Mouse (Mus musculus): ENCODE measurements around the gene Chil5.
"Not testable (repeated sequence)": the region's sequence is repeated elsewhere in the genome, so short reads cannot be mapped to it uniquely, and the experiment has no call there.

The Chil5 gene

DNA sequence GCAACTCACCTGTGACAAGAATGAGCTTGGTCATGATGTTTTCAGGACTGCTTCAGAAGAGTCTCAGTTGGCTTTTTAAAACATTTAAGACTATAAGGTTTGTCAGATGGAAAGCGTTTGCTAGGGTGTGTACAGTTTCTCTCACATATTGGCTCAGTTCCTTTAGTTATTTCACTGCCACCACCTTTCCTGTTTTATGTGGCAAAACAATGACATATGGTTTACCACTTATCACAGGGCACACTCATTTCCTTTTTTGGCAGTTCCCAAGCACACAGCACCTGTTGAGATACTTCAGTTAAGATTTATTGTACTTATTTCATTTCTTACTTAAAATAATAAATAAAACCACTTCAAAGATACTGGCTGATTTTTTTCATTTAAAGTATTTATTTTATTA is at the start of gene Chil5:
Gene Chil5 (minus strand): TSS at position 34 of the 400 bp plus-strand sequence.
- DNase-seq (ENCODE audit: low read depth, low spot score), result no peak

DNA sequence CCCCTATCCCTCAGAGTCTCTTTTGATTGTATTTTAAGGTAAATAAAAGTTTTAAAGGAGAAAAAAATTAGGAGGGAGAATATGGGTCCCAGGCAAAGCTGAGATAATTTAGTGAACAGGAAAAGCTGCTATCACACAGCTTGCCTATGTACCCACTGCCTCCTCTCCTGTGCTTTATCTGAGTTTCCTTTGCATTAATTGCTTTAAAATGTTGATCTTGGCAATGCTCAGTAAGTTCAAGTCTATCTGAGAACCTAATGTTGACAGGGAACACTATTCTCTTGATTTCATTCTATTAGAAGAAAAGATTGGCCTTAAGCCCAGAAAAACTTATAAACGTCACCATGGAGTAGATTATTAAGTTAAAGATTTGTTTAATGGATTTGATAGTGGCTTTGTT is 42.2 kb upstream of the Chil5 start:
- no peak for DNase-seq (ENCODE audit: low read depth, low spot score)

DNA sequence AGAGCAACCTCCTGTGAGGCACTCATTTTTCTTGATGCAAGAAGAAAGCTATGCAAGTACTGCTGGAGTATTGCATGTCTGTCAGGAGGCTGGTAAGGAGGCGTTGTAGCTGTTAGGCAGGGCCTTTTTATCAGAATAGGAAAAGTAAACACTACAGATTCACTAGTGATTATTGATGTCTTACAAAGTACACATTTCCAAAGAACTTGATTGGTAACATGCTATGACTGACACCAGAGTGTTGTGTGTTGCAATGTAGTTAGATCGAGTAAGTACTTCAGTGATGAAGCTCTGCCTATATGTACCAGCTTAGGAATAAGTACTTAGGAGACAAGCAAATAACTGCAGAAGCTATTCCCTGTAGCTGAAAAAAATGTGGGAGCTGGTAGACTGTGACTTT is 38.4 kb upstream of the Chil5 start:
- no peak for DNase-seq (ENCODE audit: low read depth, low spot score)

DNA sequence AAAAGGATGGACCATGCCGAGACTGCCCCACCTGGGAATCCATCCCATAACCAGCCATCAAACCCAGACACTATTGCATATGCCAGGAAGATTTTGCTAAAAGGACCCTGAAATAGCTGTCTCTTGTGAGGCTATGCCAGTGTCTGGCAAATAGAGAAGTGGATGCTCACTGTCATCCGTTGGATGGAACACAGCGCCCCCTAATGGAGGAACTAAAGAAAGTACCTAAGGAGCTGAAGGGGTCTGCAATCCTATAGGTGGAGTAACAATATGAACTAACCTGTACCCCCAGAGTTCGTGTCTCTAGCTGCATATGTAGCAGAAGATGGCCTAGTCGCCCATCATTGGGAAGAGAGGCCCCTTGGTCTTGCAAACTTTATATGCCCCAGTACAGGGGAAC is 35.1 kb upstream of the Chil5 start:
- peak; percentile 3 for DNase-seq (ENCODE audit: low read depth, low spot score)

DNA sequence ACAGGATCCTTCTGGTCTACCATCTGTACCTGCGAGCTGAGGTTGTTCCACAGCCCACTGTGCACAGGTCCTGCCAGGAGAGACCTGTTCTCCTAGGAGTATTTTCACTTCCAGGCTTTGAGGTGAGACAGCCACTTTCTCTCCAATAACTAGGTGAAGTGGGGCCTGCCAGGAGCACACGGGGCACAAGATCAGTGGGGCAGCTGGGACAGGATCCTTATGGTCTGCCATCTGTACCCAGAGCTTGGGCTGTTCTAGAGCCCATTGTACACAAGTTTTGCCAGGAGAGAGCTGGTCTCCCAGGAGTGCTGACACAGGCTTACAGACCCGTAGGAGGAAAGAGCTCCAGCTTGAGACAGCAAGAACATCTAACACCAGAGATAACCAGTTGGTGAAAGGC is 25.4 kb upstream of the Chil5 start:
- DNase-seq (ENCODE audit: low read depth, low spot score), result no peak

DNA sequence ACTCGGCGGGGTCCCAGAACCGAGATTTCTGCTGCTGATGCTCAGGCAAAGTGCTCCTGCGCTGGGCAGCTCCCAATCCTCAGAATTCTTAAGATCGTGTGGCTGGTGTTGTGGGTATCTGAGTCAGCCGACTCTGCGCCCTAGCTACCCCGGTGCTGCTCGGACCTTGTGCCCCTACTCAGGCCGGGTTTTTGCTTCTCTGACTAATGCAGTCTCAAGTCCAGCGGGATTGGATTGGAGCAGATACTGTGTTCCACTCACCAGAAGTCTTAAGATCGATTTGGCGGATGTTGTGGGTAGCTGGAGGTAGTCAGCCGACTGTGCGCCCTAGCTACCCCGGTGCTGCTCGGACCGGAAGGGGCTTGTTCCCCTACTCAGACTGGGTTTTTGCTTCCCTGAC is 19.3 kb upstream of the Chil5 start:
- DNase-seq (ENCODE audit: low read depth, low spot score), result peak; percentile 28

DNA sequence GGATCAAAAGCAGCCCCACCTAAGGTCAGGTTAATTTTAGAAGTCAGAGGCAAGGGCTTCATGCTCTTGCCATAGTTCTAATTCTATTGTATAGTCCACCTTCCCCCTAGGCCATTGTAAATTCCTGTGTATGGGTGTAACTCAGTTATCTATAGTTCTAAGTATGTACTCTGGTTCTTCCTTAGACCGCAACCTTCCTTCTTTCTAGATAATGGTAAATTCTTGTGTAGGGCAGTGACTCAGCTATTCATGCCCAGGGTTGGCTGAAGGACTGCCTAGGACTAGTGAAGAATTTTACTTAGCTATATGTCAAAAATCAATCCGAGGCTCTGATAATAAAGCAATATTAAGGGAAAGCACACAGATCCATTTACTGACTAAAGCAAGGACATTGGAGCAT is 7.7 kb upstream of the Chil5 start:
- no peak for DNase-seq (ENCODE audit: low read depth, low spot score)

DNA sequence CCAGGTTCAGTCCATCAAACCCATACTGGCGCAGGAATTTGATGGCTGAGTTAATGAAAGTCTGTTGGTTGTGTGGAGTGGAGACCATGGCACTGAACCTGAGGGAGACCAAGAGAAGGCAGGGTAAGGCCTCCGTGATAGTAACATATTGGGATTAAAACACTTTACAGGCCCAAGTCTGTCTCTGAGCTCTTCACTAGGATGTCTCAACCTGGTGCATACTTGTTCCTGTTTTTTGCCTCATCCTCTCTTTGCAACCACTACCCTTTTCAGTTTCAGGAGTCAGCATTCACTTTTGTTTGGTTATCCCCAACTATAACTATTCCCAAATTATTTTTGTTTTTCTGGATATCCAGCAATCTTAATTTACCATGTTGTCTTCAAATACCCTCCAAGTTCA is 8.5 kb downstream of the Chil5 start:
- DNase-seq (ENCODE audit: low read depth, low spot score), result no peak

DNA sequence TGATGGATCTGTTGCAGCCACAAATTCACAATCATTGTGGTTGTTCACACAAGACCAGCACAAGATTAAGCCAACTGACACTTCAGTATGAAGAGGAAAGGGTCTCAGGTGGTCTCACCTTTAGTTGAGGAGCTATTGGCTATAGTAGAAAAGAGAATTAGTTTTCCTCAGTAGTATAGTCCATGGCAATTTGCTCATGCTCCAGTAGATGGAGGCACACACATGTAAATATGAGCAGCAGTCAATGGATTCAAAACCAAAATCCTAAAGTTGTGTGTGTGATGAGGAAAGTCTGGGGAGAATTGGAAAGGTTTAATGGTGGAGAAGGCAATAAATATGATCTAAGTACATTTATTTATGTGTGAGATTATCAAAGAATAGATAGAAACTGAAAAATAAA is 10.8 kb downstream of the Chil5 start:
- DNase-seq (ENCODE audit: low read depth, low spot score), result no peak

DNA sequence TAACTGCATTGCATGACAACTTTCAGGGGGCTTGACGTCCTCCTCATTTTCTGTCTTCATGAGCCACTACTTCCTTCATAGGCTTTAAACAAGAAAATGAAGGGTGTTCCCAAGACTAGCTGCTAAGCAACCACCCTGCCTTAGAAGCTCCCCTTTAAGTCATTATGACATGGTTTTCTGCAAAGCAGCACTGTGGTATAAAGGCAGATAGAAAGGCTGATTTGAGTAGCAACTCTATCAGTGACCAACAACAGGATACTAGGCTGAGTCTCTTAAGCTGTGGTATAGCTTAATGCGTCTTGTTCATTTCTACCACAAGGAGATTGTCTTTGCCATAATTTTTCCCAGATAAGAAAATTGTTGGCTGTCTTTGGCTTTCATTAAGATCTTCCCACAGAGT is 18.1 kb downstream of the Chil5 start, which contains the start of gene Pifo:
Gene Pifo (minus strand): TSS at position 101 of the 400 bp plus-strand sequence.
- no peak for DNase-seq (ENCODE audit: low read depth, low spot score)

DNA sequence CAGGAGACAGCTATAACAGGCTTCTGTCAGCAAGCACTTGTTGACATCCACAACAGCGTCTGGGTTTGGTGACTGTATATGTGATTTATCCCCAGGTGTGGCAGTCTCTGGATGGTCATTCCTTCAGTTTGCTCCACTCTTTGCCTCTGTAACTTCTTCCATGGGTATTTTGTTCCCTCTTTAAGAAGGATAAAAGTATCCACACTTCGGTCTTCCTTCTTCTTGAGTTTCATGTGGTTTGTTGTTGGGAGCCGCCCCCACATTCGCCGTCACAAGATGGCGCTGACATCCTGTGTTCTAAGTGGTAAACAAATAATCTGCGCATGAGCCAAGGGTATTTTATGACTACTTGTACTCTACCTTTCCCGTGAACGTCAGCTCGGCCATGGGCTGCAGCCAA is 29.3 kb downstream of the Chil5 start:
- not testable (repeated sequence) for DNase-seq (ENCODE audit: low read depth, low spot score)

DNA sequence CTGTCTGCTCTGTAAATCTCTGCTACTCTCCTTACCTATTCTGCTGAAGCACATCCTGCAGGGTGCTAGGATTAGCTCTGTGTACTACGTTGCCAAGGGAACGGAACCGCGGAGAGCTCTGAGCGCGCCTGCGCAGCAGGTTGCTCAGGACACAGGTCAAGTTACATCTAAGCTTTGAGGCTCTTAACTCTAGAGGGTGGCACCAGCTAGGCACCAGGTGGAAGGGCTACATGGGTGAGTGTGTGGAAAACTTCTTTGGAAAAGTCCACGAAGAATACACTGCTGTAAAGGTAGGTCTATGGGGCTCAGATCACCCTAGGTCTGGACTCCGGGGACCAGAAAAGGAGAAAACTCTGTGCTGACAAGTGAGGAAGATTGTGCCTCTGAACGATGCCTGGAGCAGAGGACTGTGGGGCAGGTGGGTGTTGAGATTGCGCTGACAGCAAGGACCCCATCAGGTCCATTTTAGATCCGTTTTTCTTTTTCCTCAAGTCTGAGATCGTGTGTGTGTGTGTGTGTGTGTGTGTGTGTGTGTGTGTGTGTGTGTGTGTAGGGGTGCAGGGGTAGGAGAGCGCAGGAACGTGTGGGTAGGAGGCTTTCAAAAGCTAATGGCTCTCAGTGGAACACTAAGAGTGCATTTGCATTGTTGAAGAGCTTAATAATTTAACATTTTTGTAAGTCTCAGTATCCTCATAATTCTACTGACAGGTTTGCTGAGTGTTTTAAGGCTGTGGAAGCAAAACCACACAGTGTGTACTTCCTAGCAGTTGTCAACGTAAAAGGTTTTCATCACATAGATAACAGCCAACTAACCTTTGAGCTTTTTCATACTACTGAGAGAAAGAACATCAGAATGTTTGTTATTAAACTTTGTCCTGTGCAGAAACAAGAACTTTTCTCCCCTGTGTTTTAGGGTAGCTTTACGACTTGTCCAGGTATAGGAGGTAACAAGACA is 30.9 kb downstream of the Chil5 start:
- DNase-seq (ENCODE audit: low read depth, low spot score), result peak; percentile 73

DNA sequence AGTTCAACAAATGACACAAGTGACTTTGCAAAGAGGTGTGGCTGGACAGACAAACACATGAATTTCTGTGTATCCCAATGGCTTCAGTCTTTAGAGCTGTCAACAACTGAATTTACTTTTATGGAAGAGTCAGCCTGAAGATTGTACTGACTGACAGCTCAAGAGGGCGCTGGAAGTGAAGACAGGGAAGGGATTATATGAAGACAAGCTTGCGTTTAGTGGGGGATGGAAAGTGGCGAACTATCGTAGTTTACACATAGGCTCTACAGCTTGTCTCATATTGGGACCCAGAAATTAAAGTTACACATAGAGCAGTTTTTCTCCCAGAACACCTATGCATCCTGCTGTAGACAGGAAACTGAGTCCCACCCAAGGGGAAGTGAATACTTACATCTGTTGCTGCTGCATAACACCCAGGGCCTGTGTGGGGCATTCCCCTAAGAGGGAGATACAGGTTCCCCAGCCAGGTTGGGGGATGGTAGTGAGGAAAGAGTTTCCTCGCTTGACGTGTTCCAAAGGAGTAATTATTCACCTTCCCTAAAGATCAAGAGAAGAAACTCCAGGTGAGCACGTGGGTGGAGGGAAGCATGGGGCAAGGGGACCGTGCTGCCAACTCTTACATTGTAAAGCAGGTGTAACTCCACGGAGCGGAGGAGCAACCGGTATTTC is 31.8 kb downstream of the Chil5 start:
- no peak for DNase-seq (ENCODE audit: low read depth, low spot score)

DNA sequence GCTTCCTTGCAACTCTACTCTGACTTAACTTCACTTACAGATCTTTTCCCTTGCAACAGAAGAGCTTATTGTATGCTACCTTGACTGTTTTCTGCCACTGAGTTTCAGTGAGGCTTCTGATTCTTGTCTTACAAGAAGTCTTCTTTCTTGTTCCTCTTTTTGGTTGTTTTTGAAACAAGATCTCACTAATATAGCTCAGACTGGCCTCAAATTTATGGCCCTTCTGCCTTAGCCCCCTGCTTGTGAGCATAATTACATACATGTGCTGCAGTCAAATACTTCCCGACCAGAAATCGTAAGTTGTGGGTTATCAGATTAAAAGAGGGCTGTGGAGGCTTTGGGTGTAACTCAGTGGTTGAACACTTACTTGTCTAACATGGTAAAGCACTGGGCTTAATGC is 37.9 kb downstream of the Chil5 start:
- no peak for DNase-seq (ENCODE audit: low read depth, low spot score)

DNA sequence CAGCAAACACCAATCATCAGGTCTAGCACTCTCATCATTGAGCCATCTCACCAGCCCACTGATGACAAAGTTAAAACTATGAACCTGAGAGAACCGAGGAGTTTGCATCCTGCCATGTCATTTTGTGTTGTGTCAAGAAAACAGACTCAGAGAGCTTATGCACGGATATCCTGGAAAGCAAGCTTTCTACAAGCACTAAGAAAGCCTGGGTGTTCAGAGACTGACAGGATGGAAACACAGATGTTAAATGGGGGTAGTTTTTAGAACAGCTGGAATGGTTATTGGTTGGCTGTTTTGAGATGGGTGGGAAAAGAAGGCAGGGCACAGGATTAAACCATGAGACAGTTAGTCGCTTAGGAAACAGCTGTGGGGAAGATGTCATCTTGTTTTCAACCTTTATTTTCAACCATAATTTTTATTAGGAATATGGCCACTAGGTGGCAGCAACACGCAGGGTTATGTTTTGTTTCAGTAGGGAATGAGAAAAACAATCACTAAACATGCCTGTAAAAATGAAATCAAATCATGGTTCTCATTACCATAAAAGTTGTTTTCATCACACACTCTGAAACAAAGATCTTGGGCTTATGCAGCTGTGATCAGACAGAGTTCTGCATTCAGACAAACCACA is 40.8 kb downstream of the Chil5 start:
- no peak for DNase-seq (ENCODE audit: low read depth, low spot score)

DNA sequence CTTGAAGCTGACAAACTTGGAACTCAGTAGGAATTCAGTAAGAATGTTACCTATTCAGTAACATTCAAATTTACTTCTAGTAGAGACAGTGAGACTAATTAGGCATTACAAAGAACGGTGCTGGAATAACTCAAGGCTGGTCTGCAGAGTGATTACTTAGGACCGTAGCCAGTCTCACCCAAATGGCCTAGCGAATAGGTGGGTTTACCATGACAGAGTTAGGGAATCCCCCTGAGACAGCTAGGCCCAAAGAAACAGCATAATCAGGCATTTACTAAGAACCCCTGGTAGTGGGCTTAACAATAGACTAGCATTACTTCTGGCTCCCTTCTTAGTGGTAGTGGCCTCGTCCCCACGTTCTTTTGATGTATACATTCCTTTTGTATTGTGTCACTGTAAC is 43.0 kb downstream of the Chil5 start:
- DNase-seq (ENCODE audit: low read depth, low spot score), result not testable (repeated sequence)

DNA sequence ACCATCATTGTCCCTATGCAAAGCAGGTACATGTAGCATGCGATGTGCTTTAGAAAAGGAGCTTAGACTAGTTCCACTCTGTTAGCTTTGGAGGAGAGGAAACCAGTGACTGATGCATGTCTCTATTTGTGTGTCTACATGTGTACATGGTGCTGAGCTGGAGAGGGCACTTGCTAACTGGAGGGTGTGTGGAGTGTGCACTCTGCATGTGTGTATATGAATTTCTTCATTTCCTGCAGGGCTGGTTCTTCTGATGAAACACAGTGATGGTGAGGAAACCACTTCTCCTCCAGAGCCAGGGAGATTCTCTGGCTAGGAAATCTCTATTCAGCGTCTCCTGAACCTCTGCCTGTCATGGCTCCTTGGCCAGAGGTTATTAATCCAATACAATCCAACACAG is 58.4 kb downstream of the Chil5 start:
- no peak for DNase-seq (ENCODE audit: low read depth, low spot score)

DNA sequence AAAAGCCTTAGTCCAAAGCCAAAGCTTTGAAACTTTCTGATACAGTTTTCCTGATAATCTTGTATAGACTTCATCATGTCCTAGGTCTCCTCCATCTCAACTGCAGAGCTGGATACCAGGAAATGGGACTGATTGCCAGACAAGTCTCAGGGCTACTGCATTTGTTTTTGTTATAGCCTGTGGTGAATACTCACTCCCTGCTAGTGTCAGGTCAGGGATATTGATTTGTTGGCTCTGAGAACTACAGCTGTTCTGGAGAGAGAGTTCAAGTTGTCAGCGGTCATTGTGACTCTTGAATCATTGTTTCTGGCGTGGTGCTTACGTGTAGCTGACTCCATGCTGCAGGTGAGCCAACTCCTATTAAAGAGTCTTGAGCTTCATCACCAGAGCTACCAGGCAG is 59.2 kb downstream of the Chil5 start, which contains the start of gene Ovgp1:
Gene Ovgp1 (plus strand): TSS at position 301 of the 400 bp plus-strand sequence.
- no peak for DNase-seq (ENCODE audit: low read depth, low spot score)

DNA sequence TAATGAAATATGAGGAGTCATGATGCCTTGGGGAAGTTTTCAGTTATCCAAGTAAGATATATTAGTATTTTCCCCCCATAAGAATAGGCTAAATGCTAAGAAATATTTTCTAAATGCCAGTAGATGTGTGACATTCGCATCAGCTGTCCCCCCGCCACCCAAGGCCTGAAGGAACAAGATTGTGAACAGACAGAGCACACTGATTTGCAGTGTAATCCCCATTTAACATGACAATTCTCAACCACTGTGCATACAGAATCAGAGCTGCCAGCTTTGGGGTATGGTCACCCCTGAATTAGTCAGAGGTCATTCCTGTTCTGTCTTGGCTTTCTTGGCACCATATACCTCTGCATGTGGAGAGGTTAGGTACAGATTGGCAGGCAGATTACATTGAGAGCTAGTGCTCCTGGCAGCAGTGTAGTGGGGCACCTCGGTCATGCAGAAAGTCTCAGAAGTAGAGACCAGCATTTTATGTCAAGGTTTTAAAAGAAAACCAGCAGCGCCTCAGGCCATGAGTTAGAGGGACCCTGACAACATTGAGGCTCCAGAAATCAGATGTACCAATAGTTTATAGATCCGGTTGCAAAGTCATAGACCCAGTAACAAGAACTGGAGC is 60.7 kb downstream of the Chil5 start:
- no peak for DNase-seq (ENCODE audit: low read depth, low spot score)
